Mouse (Mus musculus): Measurements from ENCODE around the gene Cdk19. TPM values are rescaled to one million over a fixed set of nuclear protein-coding genes. Genes with fewer than 3 reads are reported as not detected.

The Cdk19 gene
- polyA plus RNA-seq, 1 experiment: 2.8 TPM

GRCm38 (mm10) chr10:40373749-40374148, 34.4 kb downstream of the Cdk19 start:
- WGBS: 93% methylated on average over 5 of the region's 5 CpGs
- Histone ChIP-seq H3K4me1 (ENCODE audit: control insufficient read depth, insufficient read depth, insufficient read length, low read length) (peaks cover 4% of the 10 kb centered on the region), H3K27me3 (ENCODE audit: control insufficient read depth, insufficient read depth, low read length) (no peaks in the 10 kb centered on the region), H3K4me3 (ENCODE audit: low read depth, low read length) (no peak overlapping the region), H3K36me3 (ENCODE audit: control insufficient read depth, insufficient read depth, low read length) (no peaks in the 10 kb centered on the region), H3K27ac (ENCODE audit: insufficient read depth, low read depth, low read length) (no peak overlapping the region)
- TF ChIP-seq CTCF (IDR thresholded peaks at IDR 0.05; ENCODE audit: extremely low read depth, insufficient read length, insufficient replicate concordance, low read depth, low read length) (no peak), POLR2A (IDR thresholded peaks at IDR 0.05; ENCODE audit: low read depth, low read length) (no peak)

- no peak overlapping the region for H3K27ac ChIP-seq (ENCODE audit: insufficient read depth, low read depth, low read length)
- no peaks in the 10 kb centered on the region for H3K27me3 ChIP-seq (ENCODE audit: control insufficient read depth, insufficient read depth, low read length)
- H3K36me3 ChIP-seq (ENCODE audit: control insufficient read depth, insufficient read depth, low read length): no peaks in the 10 kb centered on the region
- WGBS: 83% methylated on average over 7 of the region's 7 CpGs
- H3K4me1 ChIP-seq (ENCODE audit: control insufficient read depth, insufficient read depth, insufficient read length, low read length): peaks cover 4% of the 10 kb centered on the region
- H3K4me3 ChIP-seq (ENCODE audit: low read depth, low read length): no peak overlapping the region
- TF ChIP-seq CTCF (IDR thresholded peaks at IDR 0.05; ENCODE audit: extremely low read depth, insufficient read length, insufficient replicate concordance, low read depth, low read length) (no peak), POLR2A (IDR thresholded peaks at IDR 0.05; ENCODE audit: low read depth, low read length) (no peak)
Observed at GRCm38 (mm10) chr10:40374828-40375227, 35.5 kb downstream of the Cdk19 start.

- WGBS: 93% methylated on average over 3 of the region's 3 CpGs
- H3K36me3 ChIP-seq (ENCODE audit: control insufficient read depth, insufficient read depth, low read length): no peaks in the 10 kb centered on the region
- H3K4me3 ChIP-seq (ENCODE audit: low read depth, low read length): no peak overlapping the region
- H3K27ac ChIP-seq (ENCODE audit: insufficient read depth, low read depth, low read length): no peak overlapping the region
- no peak for TF ChIP-seq CTCF (IDR thresholded peaks at IDR 0.05; ENCODE audit: extremely low read depth, insufficient read length, insufficient replicate concordance, low read depth, low read length)
- no peak for TF ChIP-seq POLR2A (IDR thresholded peaks at IDR 0.05; ENCODE audit: low read depth, low read length)
- H3K4me1 ChIP-seq (ENCODE audit: control insufficient read depth, insufficient read depth, insufficient read length, low read length): peaks cover 4% of the 10 kb centered on the region
- H3K27me3 ChIP-seq (ENCODE audit: control insufficient read depth, insufficient read depth, low read length): no peaks in the 10 kb centered on the region
Observed at GRCm38 (mm10) chr10:40376286-40376685, 36.9 kb downstream of the Cdk19 start.

GRCm38 (mm10) chr10:40378284-40378683, 38.9 kb downstream of the Cdk19 start:
- H3K4me3 ChIP-seq (ENCODE audit: low read depth, low read length): no peak overlapping the region
- H3K4me1 ChIP-seq (ENCODE audit: control insufficient read depth, insufficient read depth, insufficient read length, low read length): no peaks in the 10 kb centered on the region
- 92% methylated on average over 4 of the region's 4 CpGs for WGBS
- TF ChIP-seq POLR2A (IDR thresholded peaks at IDR 0.05; ENCODE audit: low read depth, low read length) (no peak), CTCF (IDR thresholded peaks at IDR 0.05; ENCODE audit: extremely low read depth, insufficient read length, insufficient replicate concordance, low read depth, low read length) (no peak)
- no peaks in the 10 kb centered on the region for H3K27me3 ChIP-seq (ENCODE audit: control insufficient read depth, insufficient read depth, low read length)
- no peak overlapping the region for H3K27ac ChIP-seq (ENCODE audit: insufficient read depth, low read depth, low read length)
- H3K36me3 ChIP-seq (ENCODE audit: control insufficient read depth, insufficient read depth, low read length): no peaks in the 10 kb centered on the region

GRCm38 (mm10) chr10:40379682-40380081, 40.3 kb downstream of the Cdk19 start:
- no peak overlapping the region for H3K4me3 ChIP-seq (ENCODE audit: low read depth, low read length)
- WGBS: 38% methylated on average over 1 of the region's 1 CpGs
- H3K4me1 ChIP-seq (ENCODE audit: control insufficient read depth, insufficient read depth, insufficient read length, low read length): no peaks in the 10 kb centered on the region
- H3K27ac ChIP-seq (ENCODE audit: insufficient read depth, low read depth, low read length): no peak overlapping the region
- H3K27me3 ChIP-seq (ENCODE audit: control insufficient read depth, insufficient read depth, low read length): no peaks in the 10 kb centered on the region
- H3K36me3 ChIP-seq (ENCODE audit: control insufficient read depth, insufficient read depth, low read length): no peaks in the 10 kb centered on the region
- TF ChIP-seq POLR2A (IDR thresholded peaks at IDR 0.05; ENCODE audit: low read depth, low read length): no peak

GRCm38 (mm10) chr10:40385397-40385796, 46.0 kb downstream of the Cdk19 start:
- Histone ChIP-seq H3K27ac (ENCODE audit: insufficient read depth, low read depth, low read length) (no peak overlapping the region), H3K27me3 (ENCODE audit: control insufficient read depth, insufficient read depth, low read length) (no peaks in the 10 kb centered on the region), H3K4me3 (ENCODE audit: low read depth, low read length) (no peak overlapping the region), H3K36me3 (ENCODE audit: control insufficient read depth, insufficient read depth, low read length) (no peaks in the 10 kb centered on the region), H3K4me1 (ENCODE audit: control insufficient read depth, insufficient read depth, insufficient read length, low read length) (no peaks in the 10 kb centered on the region)
- TF ChIP-seq POLR2A (IDR thresholded peaks at IDR 0.05; ENCODE audit: low read depth, low read length) (no peak), CTCF (IDR thresholded peaks at IDR 0.05; ENCODE audit: extremely low read depth, insufficient read length, insufficient replicate concordance, low read depth, low read length) (no peak)
- WGBS: 91% methylated on average over 3 of the region's 3 CpGs

GRCm38 (mm10) chr10:40386126-40386525, 46.8 kb downstream of the Cdk19 start:
- 87% methylated on average over 4 of the region's 4 CpGs for WGBS
- TF ChIP-seq CTCF (IDR thresholded peaks at IDR 0.05; ENCODE audit: extremely low read depth, insufficient read length, insufficient replicate concordance, low read depth, low read length): no peak
- no peak for TF ChIP-seq POLR2A (IDR thresholded peaks at IDR 0.05; ENCODE audit: low read depth, low read length)
- Histone ChIP-seq H3K4me3 (ENCODE audit: low read depth, low read length) (no peak overlapping the region), H3K27ac (ENCODE audit: insufficient read depth, low read depth, low read length) (no peak overlapping the region), H3K4me1 (ENCODE audit: control insufficient read depth, insufficient read depth, insufficient read length, low read length) (no peaks in the 10 kb centered on the region), H3K36me3 (ENCODE audit: control insufficient read depth, insufficient read depth, low read length) (no peaks in the 10 kb centered on the region), H3K27me3 (ENCODE audit: control insufficient read depth, insufficient read depth, low read length) (no peaks in the 10 kb centered on the region)
